Mouse (Mus musculus) frontal cortex, postnatal 14 days (tissue): ENCODE results near the gene Ccdc190.

Experiments
- DNase-seq, 2 experiments: peaks; one replicate each; pipeline ENCODE4 v3.0.0; 2022; ENCODE audit warnings: low spot score in 2 of 2

Gene Ccdc190

GRCm38 (mm10) chr1:169932122-169932746, 3.8 kb downstream of the Ccdc190 start:
- DNase-seq, result no peak

GRCm38 (mm10) chr1:169934005-169934725, 5.7 kb downstream of the Ccdc190 start:
- peak in 1 of 2 experiments; percentile 30 for DNase-seq

GRCm38 (mm10) chr1:169939345-169939744, 10.9 kb downstream of the Ccdc190 start:
- DNase-seq, result peak in 1 of 2 experiments; percentile 46

GRCm38 (mm10) chr1:169946004-169946403, 17.6 kb downstream of the Ccdc190 start:
- no peak for DNase-seq

GRCm38 (mm10) chr1:169947654-169948053, 19.2 kb downstream of the Ccdc190 start:
- DNase-seq, result no peak

- DNase-seq, result no peak
Observed at GRCm38 (mm10) chr1:169948280-169948679, 19.8 kb downstream of the Ccdc190 start.

GRCm38 (mm10) chr1:169948866-169949265, 20.4 kb downstream of the Ccdc190 start:
- DNase-seq, result no peak

- no peak for DNase-seq
Observed at GRCm38 (mm10) chr1:169949981-169950380, 21.5 kb downstream of the Ccdc190 start.

GRCm38 (mm10) chr1:169950651-169951050, 22.2 kb downstream of the Ccdc190 start:
- no peak for DNase-seq

GRCm38 (mm10) chr1:169951561-169951960, 23.1 kb downstream of the Ccdc190 start:
- DNase-seq, result no peak

- DNase-seq, result no peak
Observed at GRCm38 (mm10) chr1:169952636-169953035, 24.2 kb downstream of the Ccdc190 start.

GRCm38 (mm10) chr1:169953106-169953505, 24.7 kb downstream of the Ccdc190 start:
- no peak for DNase-seq

- peak; percentile 99 for DNase-seq
Observed at GRCm38 (mm10) chr1:169968792-169969515, 40.5 kb downstream of the Ccdc190 start, which contains the start of gene Hsd17b7. TSS of gene Hsd17b7 (minus strand) at chr1:169969241.

GRCm38 (mm10) chr1:169969516-169969886, 41.1 kb downstream of the Ccdc190 start:
- no peak for DNase-seq

- DNase-seq, result no peak
Observed at GRCm38 (mm10) chr1:169970936-169971335, 42.5 kb downstream of the Ccdc190 start.

GRCm38 (mm10) chr1:169971998-169972397, 43.5 kb downstream of the Ccdc190 start:
- DNase-seq, result no peak

- no peak for DNase-seq
Observed at GRCm38 (mm10) chr1:169977621-169978020, 49.2 kb downstream of the Ccdc190 start.
